Mouse (Mus musculus): ENCODE results near the gene Upf3b.

GRCm38 (mm10) chrX:37076651-37077050 is 33.5 kb downstream of the Upf3b start:
- TF ChIP-seq CTCF (IDR thresholded peaks at IDR 0.05; ENCODE audit: borderline replicate concordance, control insufficient read depth, extremely low read depth, insufficient read depth, low read length, poor library complexity): no peak
- no peak for TF ChIP-seq POLR2A (IDR thresholded peaks at IDR 0.05; ENCODE audit: control insufficient read depth, extremely low read depth, insufficient read depth, low read length, poor library complexity)
